Mouse (Mus musculus) heart, embryonic 15.5 days (tissue): ENCODE measurements around the gene Pakap. TPM values are rescaled to one million over a fixed set of nuclear protein-coding genes. Genes with fewer than 3 reads are reported as not detected.

Source experiments
- ATAC-seq: fragments of 200-750 bp; cut with Nextera tagmentation; replicated peaks from 2 replicates; pipeline ENCODE4 v1.8.0; 2017; ENCODE audit warnings: low read depth, moderate TSS enrichment; ENCODE audit not compliant: insufficient number of reproducible peaks, insufficient read depth, low FRiP score
- H3K27ac ChIP-seq: fragments of 300-500 bp; sonication (generic); 2 replicates; pipeline ENCODE4 v1.5.1; 2015; ENCODE audit warnings: mild to moderate bottlenecking, inconsistent platforms
- H3K27me3 ChIP-seq: fragments of 300-500 bp; sonication (generic); 2 replicates; pipeline ENCODE4 v1.6.1; 2015; ENCODE audit warnings: inconsistent platforms
- H3K36me3 ChIP-seq: fragments of 300-500 bp; sonication (generic); 2 replicates; pipeline ENCODE4 v1.6.1; 2015; ENCODE audit warnings: mild to moderate bottlenecking, inconsistent platforms
- H3K4me1 ChIP-seq: fragments of 300-500 bp; sonication (generic); replicated peaks from 2 replicates; pipeline ENCODE4 v1.6.1; 2015; ENCODE audit warnings: inconsistent platforms
- H3K4me2 ChIP-seq: fragments of 300-500 bp; sonication (generic); 2 replicates; pipeline ENCODE4 v1.6.1; 2015; ENCODE audit warnings: inconsistent platforms, mild to moderate bottlenecking, moderate library complexity
- H3K4me3 ChIP-seq: fragments of 300-500 bp; sonication (generic); 2 replicates; pipeline ENCODE4 v1.5.1; 2015; ENCODE audit warnings: mild to moderate bottlenecking, inconsistent platforms
- H3K9ac ChIP-seq: fragments of 300-500 bp; sonication (generic); 2 replicates; pipeline ENCODE4 v1.6.1; 2015; ENCODE audit warnings: mild to moderate bottlenecking, inconsistent platforms
- H3K9me3 ChIP-seq: fragments of 300-500 bp; sonication (generic); replicated peaks from 2 replicates; pipeline ENCODE4 v1.6.1; 2016; ENCODE audit warnings: inconsistent platforms
- WGBS: fragments of 180-500 bp; shearing (Covaris S2); methylation state at CpG from one replicate; pipeline ENCODE4 v1.1.7; 2015; ENCODE audit warnings: mixed read lengths; 5-methylcytosine and 5-hydroxymethylcytosine counted together
- polyA plus RNA-seq: library from polyadenylated mRNA; unstranded; fragments of >200 nt; fragmentation: Nextera tagmentation; extraction: Ambion mirVana; gene quantifications from 2 replicates; pipeline ENCODE4 v1.2.1, GENCODE M21; 2015

Pakap gene
- polyA plus RNA-seq, 1 experiment from 2014 or later = 57.8 TPM

GRCm38 (mm10) chr4:57846381-57846990 lies 278.5 kb downstream of the Pakap start:
- Histone ChIP-seq H3K4me1 (peaks cover 67% of the 10 kb centered on the region), H3K4me3 (peak overlapping the region; percentile 59), H3K36me3 (peaks cover 13% of the 10 kb centered on the region), H3K9ac (peak overlapping the region; percentile 70), H3K9me3 (no peaks in the 10 kb centered on the region), H3K27ac (peak overlapping the region; percentile 98), H3K27me3 (no peaks in the 10 kb centered on the region), H3K4me2 (peak overlapping the region; percentile 63)
- WGBS = 11% methylated on average over 11 of the region's 12 CpGs
- no peak for ATAC-seq

GRCm38 (mm10) chr4:57846991-57847422 lies 279.0 kb downstream of the Pakap start:
- Histone ChIP-seq H3K27ac (peak overlapping the region; percentile 98), H3K9me3 (no peaks in the 10 kb centered on the region), H3K4me1 (peaks cover 70% of the 10 kb centered on the region), H3K27me3 (no peaks in the 10 kb centered on the region), H3K9ac (peak overlapping the region; percentile 70), H3K36me3 (peaks cover 13% of the 10 kb centered on the region), H3K4me3 (peak overlapping the region; percentile 59), H3K4me2 (peak overlapping the region; percentile 63)
- peak; percentile 45 for ATAC-seq
- 16% methylated on average over 8 of the region's 8 CpGs for WGBS

- H3K4me1 ChIP-seq = peaks cover 71% of the 10 kb centered on the region
- peak overlapping the region; percentile 59 for H3K4me3 ChIP-seq
- peak overlapping the region; percentile 70 for H3K9ac ChIP-seq
- H3K36me3 ChIP-seq = peaks cover 13% of the 10 kb centered on the region
- no peaks in the 10 kb centered on the region for H3K9me3 ChIP-seq
- peak overlapping the region; percentile 98 for H3K27ac ChIP-seq
- no peak for ATAC-seq
- WGBS = 69% methylated on average over 3 of the region's 3 CpGs
- H3K4me2 ChIP-seq = peak overlapping the region; percentile 63
- no peaks in the 10 kb centered on the region for H3K27me3 ChIP-seq
Measured at GRCm38 (mm10) chr4:57847676-57848075, 279.7 kb downstream of the Pakap start.

- WGBS = 43% methylated on average over 6 of the region's 6 CpGs
- peaks cover 17% of the 10 kb centered on the region for H3K36me3 ChIP-seq
- H3K9me3 ChIP-seq = no peaks in the 10 kb centered on the region
- no peak overlapping the region for H3K4me2 ChIP-seq
- H3K27ac ChIP-seq = 0 out of 2 replicates have a peak overlapping the region, but pooled peaks have one; percentile 11
- H3K27me3 ChIP-seq = no peaks in the 10 kb centered on the region
- no peak overlapping the region for H3K4me3 ChIP-seq
- peaks cover 66% of the 10 kb centered on the region for H3K4me1 ChIP-seq
- no peak for ATAC-seq
- H3K9ac ChIP-seq = no peak overlapping the region
Measured at GRCm38 (mm10) chr4:57849465-57849864, 281.5 kb downstream of the Pakap start.

GRCm38 (mm10) chr4:57851731-57852130 lies 283.8 kb downstream of the Pakap start:
- 88% methylated on average over 1 of the region's 1 CpGs for WGBS
- Histone ChIP-seq H3K27ac (no peak overlapping the region), H3K27me3 (no peaks in the 10 kb centered on the region), H3K9me3 (no peaks in the 10 kb centered on the region), H3K4me2 (no peak overlapping the region), H3K4me3 (no peak overlapping the region), H3K9ac (no peak overlapping the region), H3K36me3 (peaks cover 40% of the 10 kb centered on the region), H3K4me1 (peaks cover 55% of the 10 kb centered on the region)
- ATAC-seq = no peak

GRCm38 (mm10) chr4:57852461-57853040 lies 284.6 kb downstream of the Pakap start:
- Histone ChIP-seq H3K4me3 (no peak overlapping the region), H3K27ac (no peak overlapping the region), H3K4me1 (peaks cover 47% of the 10 kb centered on the region), H3K4me2 (no peak overlapping the region), H3K9ac (no peak overlapping the region), H3K27me3 (no peaks in the 10 kb centered on the region), H3K36me3 (peaks cover 48% of the 10 kb centered on the region), H3K9me3 (no peaks in the 10 kb centered on the region)
- ATAC-seq = no peak
- 37% methylated on average over 9 of the region's 9 CpGs for WGBS

GRCm38 (mm10) chr4:57854181-57854580 lies 286.2 kb downstream of the Pakap start:
- H3K4me2 ChIP-seq = no peak overlapping the region
- no peaks in the 10 kb centered on the region for H3K27me3 ChIP-seq
- no peak overlapping the region for H3K27ac ChIP-seq
- H3K36me3 ChIP-seq = peaks cover 55% of the 10 kb centered on the region
- no peak overlapping the region for H3K9ac ChIP-seq
- WGBS = 80% methylated on average over 6 of the region's 6 CpGs
- H3K9me3 ChIP-seq = no peaks in the 10 kb centered on the region
- peaks cover 40% of the 10 kb centered on the region for H3K4me1 ChIP-seq
- no peak for ATAC-seq
- no peak overlapping the region for H3K4me3 ChIP-seq

GRCm38 (mm10) chr4:57855281-57855941 lies 287.4 kb downstream of the Pakap start:
- Histone ChIP-seq H3K9me3 (no peaks in the 10 kb centered on the region), H3K27ac (no peak overlapping the region), H3K9ac (no peak overlapping the region), H3K27me3 (no peaks in the 10 kb centered on the region), H3K4me2 (no peak overlapping the region), H3K36me3 (peaks cover 52% of the 10 kb centered on the region), H3K4me3 (no peak overlapping the region), H3K4me1 (peaks cover 42% of the 10 kb centered on the region)
- WGBS = 63% methylated on average over 18 of the region's 18 CpGs
- no peak; the same call in 1 of the 2 replicates for ATAC-seq

- peaks cover 50% of the 10 kb centered on the region for H3K36me3 ChIP-seq
- H3K27me3 ChIP-seq = no peaks in the 10 kb centered on the region
- no peak overlapping the region for H3K4me2 ChIP-seq
- H3K27ac ChIP-seq = no peak overlapping the region
- peaks cover 41% of the 10 kb centered on the region for H3K4me1 ChIP-seq
- no peak overlapping the region for H3K9ac ChIP-seq
- no peak overlapping the region for H3K4me3 ChIP-seq
- WGBS = 88% methylated on average over 10 of the region's 10 CpGs
- no peak for ATAC-seq
- no peaks in the 10 kb centered on the region for H3K9me3 ChIP-seq
Measured at GRCm38 (mm10) chr4:57856673-57857072, 288.7 kb downstream of the Pakap start.

- WGBS = 72% methylated on average over 6 of the region's 6 CpGs
- no peak overlapping the region for H3K4me3 ChIP-seq
Measured at GRCm38 (mm10) chr4:57860204-57860611, 292.2 kb downstream of the Pakap start.

GRCm38 (mm10) chr4:57861166-57861565 lies 293.2 kb downstream of the Pakap start:
- peaks cover 41% of the 10 kb centered on the region for H3K4me1 ChIP-seq

More at GRCm38 (mm10) chr4:57860204-57860611, 292.2 kb downstream of the Pakap start:
- Histone ChIP-seq H3K36me3 (peaks cover 39% of the 10 kb centered on the region), H3K9me3 (no peaks in the 10 kb centered on the region), H3K9ac (no peak overlapping the region), H3K27ac (no peak overlapping the region), H3K27me3 (no peaks in the 10 kb centered on the region), H3K4me2 (no peak overlapping the region), H3K4me1 (peaks cover 34% of the 10 kb centered on the region)
- no peak; the same call in 1 of the 2 replicates for ATAC-seq

More at GRCm38 (mm10) chr4:57861166-57861565, 293.2 kb downstream of the Pakap start:
- no peaks in the 10 kb centered on the region for H3K27me3 ChIP-seq
- H3K27ac ChIP-seq = no peak overlapping the region
- no peaks in the 10 kb centered on the region for H3K9me3 ChIP-seq
- H3K36me3 ChIP-seq = peaks cover 29% of the 10 kb centered on the region
- no peak overlapping the region for H3K9ac ChIP-seq
- 63% methylated on average over 6 of the region's 6 CpGs for WGBS
- no peak overlapping the region for H3K4me2 ChIP-seq
- no peak for ATAC-seq
- H3K4me3 ChIP-seq = no peak overlapping the region
